Mouse (Mus musculus): Measurements from ENCODE around the gene Brk1.

GRCm38 (mm10) chr6:113614152-113614551 lies 9.6 kb downstream of the Brk1 start:
- no peak for TF ChIP-seq ZNF384 (IDR thresholded peaks at IDR 0.05; ENCODE audit: low read depth, low read length)
- no peak for TF ChIP-seq MAFK (IDR thresholded peaks at IDR 0.05; ENCODE audit: insufficient read depth, low read depth, low read length)
- no peak for TF ChIP-seq ZC3H11A (IDR thresholded peaks at IDR 0.05; ENCODE audit: borderline replicate concordance, low read depth, low read length)

Measured in ES-E14 (cell line).